Mouse (Mus musculus) gastrocnemius, adult 8-10 months (tissue): Measurements from ENCODE around the gene Fam43b. TPM values are rescaled to one million over a fixed set of nuclear protein-coding genes. Genes with fewer than 3 reads are reported as not detected.

ENCODE experiments used
- DNase-seq, 2 experiments: peaks; one replicate each; pipeline ENCODE4 v3.0.0; 2022; ENCODE audit warnings: low spot score in 2 of 2
- total RNA-seq, 4 experiments: library from RNA; stranded (reverse); gene quantifications; 2 replicates each; pipeline ENCODE4 v1.2.4; 2022

The Fam43b gene
- total RNA-seq, 4 experiments from 2014 or later, result not detected

DNA sequence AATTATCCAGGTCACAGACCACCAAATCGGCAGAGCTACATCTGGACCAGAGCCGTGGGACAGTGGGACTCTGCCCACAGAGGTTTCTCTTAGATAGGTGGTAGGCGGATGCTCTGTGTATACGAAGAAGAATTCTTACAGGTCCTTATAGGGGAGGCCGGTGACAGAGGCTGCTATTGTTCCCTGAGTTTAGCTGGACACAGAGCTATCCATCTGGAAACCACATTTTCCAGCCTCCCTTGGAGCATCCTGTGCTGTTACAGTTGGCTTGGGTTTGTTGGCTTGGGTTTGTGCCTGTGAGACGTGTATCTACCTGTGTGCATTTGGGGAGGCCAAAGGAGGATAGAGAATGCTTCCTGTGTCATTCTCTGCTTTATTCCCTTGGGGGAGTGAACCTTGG lies 43.6 kb downstream of the Fam43b start:
- no peak for DNase-seq

DNA sequence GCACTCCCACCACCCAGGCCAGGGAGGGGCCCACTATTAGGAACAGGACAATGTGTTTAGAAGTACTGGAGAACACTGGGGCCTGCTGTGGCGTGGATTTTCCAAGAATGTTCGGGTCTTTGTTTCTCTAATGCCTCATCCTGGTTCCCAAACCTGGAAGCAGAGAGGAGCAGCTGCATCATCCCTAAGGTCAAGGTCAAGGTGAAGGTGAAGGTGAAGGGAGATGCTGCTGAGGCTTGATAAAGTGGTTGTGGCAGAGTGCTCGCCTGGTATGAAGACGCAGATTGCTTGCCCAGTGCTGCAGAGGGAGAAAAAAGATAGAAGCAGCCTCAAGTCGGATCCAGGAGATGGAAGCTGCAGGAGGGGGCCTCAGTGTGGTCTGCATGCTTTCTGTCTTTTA lies 44.5 kb downstream of the Fam43b start:
- DNase-seq, result no peak

- DNase-seq, result no peak
Measured at GRCm38 (mm10) chr4:138348716-138349115, 47.6 kb downstream of the Fam43b start.

GRCm38 (mm10) chr4:138347280-138347679 lies 49.0 kb downstream of the Fam43b start:
- DNase-seq, result no peak

GRCm38 (mm10) chr4:138344891-138345545 lies 51.3 kb downstream of the Fam43b start:
- DNase-seq, result no peak

Other genes starting within 250 kb of the Fam43b start
- 10 to 100 TPM; 53.9 to 62.9 (median 58.3) TPM for gene Hp1bp3, start 180.2 kb downstream of the Fam43b start, total RNA-seq
- gene Sh2d5, start 146.1 kb downstream of the Fam43b start, total RNA-seq, result under 1 TPM in 1 of 4 experiments, not detected in 3; 0.41 TPM
- under 1 TPM in 1 of 4 experiments, not detected in 3; 0.17 TPM for gene Kif17, start 146.1 kb downstream of the Fam43b start, total RNA-seq
- 10 to 100 TPM; 29.7 to 35.8 (median 32.2) TPM for gene Ddost, start 91.8 kb downstream of the Fam43b start, total RNA-seq
- gene Pink1, start 70.2 kb downstream of the Fam43b start, total RNA-seq, result 100 to 1,000 TPM; 762 to 861 (median 819) TPM
- under 1 TPM in 2 of 4 experiments, not detected in 2; 0.59 to 0.63 TPM for gene Cda, start 28.5 kb downstream of the Fam43b start, total RNA-seq
- gene Mul1, start 38.1 kb upstream of the Fam43b start, total RNA-seq, result 10 to 100 TPM; 39.7 to 47.7 (median 43.2) TPM
- 1 to 10 TPM; 3.8 to 6.1 (median 5.3) TPM for gene Camk2n1, start 57.8 kb upstream of the Fam43b start, total RNA-seq
- not detected for gene Vwa5b1, start 239.4 kb upstream of the Fam43b start, total RNA-seq